Mouse (Mus musculus) heart, adult 10 weeks (tissue): ENCODE results near the gene Dusp22. TPM values are rescaled to one million over a fixed set of nuclear protein-coding genes. Genes with fewer than 3 reads are reported as not detected.

Experiments
- polyA plus RNA-seq: library from polyadenylated mRNA; stranded (reverse); fragments of 350-450 nt; fragmentation: Illumina TruSeq; extraction: RNeasy Lipid Tissue Mini Kit (QIAGEN cat#74804); gene quantifications from one replicate; pipeline ENCODE4 v1.2.3, GENCODE M21; 2014; ENCODE audit warnings: low read depth, low replicate concordance

Gene Dusp22
- polyA plus RNA-seq = 19.2 TPM

DNA sequence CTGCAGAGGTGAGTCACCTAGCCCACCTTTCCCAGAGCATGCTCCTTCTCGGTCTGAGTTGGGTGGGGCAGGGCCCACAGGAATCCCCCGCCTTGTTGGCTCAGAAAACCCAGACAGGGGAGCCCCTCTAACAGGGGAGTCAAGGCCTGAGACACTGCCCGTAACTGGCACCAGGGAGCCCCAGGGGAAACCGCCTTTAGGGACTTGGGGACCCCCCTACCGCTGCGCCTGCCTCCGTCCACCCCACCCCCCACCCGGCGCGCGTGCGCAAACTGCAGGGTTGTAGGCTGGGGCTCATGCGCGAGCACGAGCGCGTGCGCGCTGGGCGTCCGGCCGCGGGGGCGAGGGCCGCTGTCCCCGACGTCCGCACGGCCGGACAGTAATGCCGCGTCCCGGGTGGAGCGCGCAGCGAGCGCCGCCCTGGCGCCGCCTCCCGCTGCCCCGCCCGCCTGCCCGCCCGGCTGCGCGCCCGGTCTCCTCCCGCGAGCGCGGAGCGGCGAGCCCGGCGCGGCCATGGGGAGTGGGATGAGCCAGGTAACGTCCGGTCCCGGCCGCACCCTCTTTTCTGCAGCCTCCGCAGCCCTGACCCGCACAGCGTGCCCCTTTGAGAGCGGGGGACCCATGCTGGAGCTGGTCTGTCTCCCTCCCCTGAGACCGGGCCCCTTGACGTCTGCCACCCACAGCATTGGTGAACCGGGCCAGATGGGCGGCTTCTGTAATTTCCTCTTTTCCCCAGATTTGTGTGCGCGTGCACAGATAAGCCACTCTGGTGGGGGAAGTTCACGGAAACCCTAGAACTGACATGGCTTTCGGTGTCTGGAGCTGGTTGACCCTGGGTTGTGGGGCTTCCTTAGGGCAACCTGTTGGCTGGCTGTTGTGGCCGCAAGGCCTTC is at the start of gene Dusp22:
Gene Dusp22, plus strand, starts transcription at position 387 of the 893 bp plus-strand sequence.

DNA sequence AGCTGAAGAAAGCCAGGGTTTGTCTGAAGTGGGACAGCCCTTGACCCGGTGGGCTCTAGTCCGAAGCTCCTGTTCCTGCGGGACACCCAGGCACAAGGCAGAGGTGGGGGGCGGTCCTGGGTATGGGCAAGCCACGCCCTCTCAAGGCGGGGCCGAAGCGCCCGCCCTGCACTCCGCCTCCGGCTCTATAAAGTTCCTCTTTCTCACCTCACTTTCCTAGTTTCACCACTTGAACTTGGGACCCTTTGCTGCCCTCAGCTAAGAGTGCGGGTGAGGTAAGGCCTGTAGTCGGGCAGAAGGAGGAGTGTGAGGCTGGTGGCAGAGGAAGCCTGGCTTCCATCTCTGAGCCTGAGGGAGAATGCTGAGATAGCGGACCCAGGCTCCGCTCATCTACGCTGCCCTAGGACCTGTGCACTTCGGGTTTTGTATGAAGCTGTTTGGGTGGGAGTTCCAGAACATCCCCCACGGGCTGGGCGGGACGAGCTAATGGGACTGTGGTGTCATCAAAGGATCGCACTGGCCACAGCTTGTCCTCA is 89.3 kb downstream of the Dusp22 start, which contains the start of gene Irf4:
Gene Irf4, plus strand, starts transcription at position 206 of the 536 bp plus-strand sequence.

Other genes starting within 250 kb of the Dusp22 start
- gene Uqcrfs1, start 114.6 kb upstream of the Dusp22 start, polyA plus RNA-seq = 1,227 TPM
- 0.89 TPM for gene Irf4, start 89.2 kb downstream of the Dusp22 start, polyA plus RNA-seq